Mouse (Mus musculus) neural tube, embryonic 12.5 days (tissue): ENCODE data around the gene Sema4f. TPM values are rescaled to one million over a fixed set of nuclear protein-coding genes. Genes with fewer than 3 reads are reported as not detected.

Experiments
- ATAC-seq: fragments of 200-750 bp; cut with Nextera tagmentation; 2 replicates; pipeline ENCODE4 v1.8.0; 2017; ENCODE audit warnings: low read depth, mild to moderate bottlenecking, moderate TSS enrichment, moderate library complexity; ENCODE audit not compliant: low FRiP score
- H3K27ac ChIP-seq: fragments of 300-500 bp; sonication (generic); 2 replicates; pipeline ENCODE4 v1.5.1; 2016
- H3K27me3 ChIP-seq: fragments of 300-500 bp; sonication (generic); replicated peaks from 2 replicates; pipeline ENCODE4 v1.6.1; 2016; ENCODE audit warnings: mild to moderate bottlenecking
- H3K36me3 ChIP-seq: fragments of 300-500 bp; sonication (generic); 2 replicates; pipeline ENCODE4 v1.6.1; 2016; ENCODE audit warnings: mild to moderate bottlenecking
- H3K4me1 ChIP-seq: fragments of 300-500 bp; sonication (generic); 2 replicates; pipeline ENCODE4 v1.6.1; 2016
- H3K4me2 ChIP-seq: fragments of 300-500 bp; sonication (generic); replicated peaks from 2 replicates; pipeline ENCODE4 v1.6.1; 2016; ENCODE audit warnings: mild to moderate bottlenecking
- H3K4me3 ChIP-seq: fragments of 300-500 bp; sonication (generic); 2 replicates; pipeline ENCODE4 v1.5.1; 2016
- H3K9ac ChIP-seq: fragments of 300-500 bp; sonication (generic); 2 replicates; pipeline ENCODE4 v1.6.1; 2016; ENCODE audit warnings: mild to moderate bottlenecking
- H3K9me3 ChIP-seq: fragments of 300-500 bp; sonication (generic); 2 replicates; pipeline ENCODE4 v1.6.1; 2016; ENCODE audit warnings: mild to moderate bottlenecking
- WGBS: fragments of 180-500 bp; shearing (Covaris S2); methylation state at CpG from one replicate; pipeline ENCODE4 v1.1.7; 2016; 5-methylcytosine and 5-hydroxymethylcytosine counted together
- polyA plus RNA-seq: library from polyadenylated mRNA; unstranded; fragments of >200 nt; fragmentation: Nextera tagmentation; extraction: Ambion mirVana; gene quantifications from 2 replicates; pipeline ENCODE4 v1.2.1, GENCODE M21; 2016

Gene Sema4f
- 12.9 and 15.1 TPM in 2 replicates for polyA plus RNA-seq

GRCm38 (mm10) chr6:82939167-82939912 lies at the start of gene Sema4f:
Gene Sema4f, minus strand, starts transcription at chr6:82939769.
- peak within 1 kb of the TSS; percentile 65 for H3K4me3 ChIP-seq
- H3K4me1 ChIP-seq: peaks cover 9% of the 10 kb centered on the region; the same call in 1 of the 2 replicates
- no peak within 1 kb of the TSS for H3K27ac ChIP-seq
- peak within 1 kb of the TSS; percentile 82 for H3K9ac ChIP-seq
- peak within 1 kb of the TSS; percentile 84 for H3K4me2 ChIP-seq
- peak; percentile 98 for ATAC-seq
- 2% methylated on average over 43 of the region's 44 CpGs for WGBS
- no peaks in the 10 kb centered on the region for H3K9me3 ChIP-seq
- peaks cover 5% of the 10 kb centered on the region; the same call in 1 of the 2 replicates for H3K36me3 ChIP-seq
- peaks cover 9% of the 10 kb centered on the region; the same call in 1 of the 2 replicates for H3K27me3 ChIP-seq

GRCm38 (mm10) chr6:82987411-82987971 lies 47.9 kb upstream of the Sema4f start:
- H3K4me2 ChIP-seq: no peak overlapping the region
- no peak for ATAC-seq
- H3K27me3 ChIP-seq: no peaks in the 10 kb centered on the region
- H3K9ac ChIP-seq: no peak overlapping the region
- no peak overlapping the region for H3K4me3 ChIP-seq
- no peaks in the 10 kb centered on the region for H3K36me3 ChIP-seq
- no peaks in the 10 kb centered on the region for H3K9me3 ChIP-seq
- H3K4me1 ChIP-seq: no peaks in the 10 kb centered on the region
- no peak overlapping the region for H3K27ac ChIP-seq
- 53% methylated on average over 9 of the region's 9 CpGs for WGBS

- H3K27me3 ChIP-seq: 0 out of 2 replicates have a peak, but pooled peaks cover 3% of the 10 kb centered on the region
- H3K27ac ChIP-seq: no peak overlapping the region
- no peaks in the 10 kb centered on the region for H3K9me3 ChIP-seq
- 13% methylated on average over 5 of the region's 5 CpGs for WGBS
- H3K9ac ChIP-seq: no peak overlapping the region
- H3K4me1 ChIP-seq: no peaks in the 10 kb centered on the region
- no peak overlapping the region for H3K4me3 ChIP-seq
- H3K36me3 ChIP-seq: no peaks in the 10 kb centered on the region
- H3K4me2 ChIP-seq: no peak overlapping the region
- ATAC-seq: peak; percentile 66; the same call in 1 of the 2 replicates
Observed at GRCm38 (mm10) chr6:82971031-82971430, 31.5 kb upstream of the Sema4f start.

- Histone ChIP-seq H3K4me3 (no peak overlapping the region), H3K4me2 (no peak overlapping the region), H3K9ac (no peak overlapping the region), H3K9me3 (no peaks in the 10 kb centered on the region), H3K4me1 (no peaks in the 10 kb centered on the region), H3K27me3 (0 out of 2 replicates have a peak, but pooled peaks cover 3% of the 10 kb centered on the region), H3K36me3 (no peaks in the 10 kb centered on the region), H3K27ac (no peak overlapping the region)
- no peak for ATAC-seq
- 84% methylated on average over 6 of the region's 6 CpGs for WGBS
Observed at GRCm38 (mm10) chr6:82969249-82970084, 29.9 kb upstream of the Sema4f start.

- Histone ChIP-seq H3K27me3 (no peaks in the 10 kb centered on the region), H3K27ac (no peak overlapping the region), H3K36me3 (no peaks in the 10 kb centered on the region), H3K4me3 (no peak overlapping the region), H3K9me3 (no peaks in the 10 kb centered on the region), H3K4me2 (no peak overlapping the region), H3K4me1 (no peaks in the 10 kb centered on the region), H3K9ac (no peak overlapping the region)
- 75% methylated on average over 1 of the region's 1 CpGs for WGBS
- ATAC-seq: no peak
Observed at GRCm38 (mm10) chr6:82961664-82962063, 22.1 kb upstream of the Sema4f start.

GRCm38 (mm10) chr6:82956553-82957251 lies 17.1 kb upstream of the Sema4f start:
- no peaks in the 10 kb centered on the region for H3K27me3 ChIP-seq
- H3K4me3 ChIP-seq: no peak overlapping the region
- H3K9ac ChIP-seq: no peak overlapping the region
- H3K9me3 ChIP-seq: no peaks in the 10 kb centered on the region
- H3K4me1 ChIP-seq: no peaks in the 10 kb centered on the region
- no peaks in the 10 kb centered on the region for H3K36me3 ChIP-seq
- H3K4me2 ChIP-seq: no peak overlapping the region
- 48% methylated on average over 4 of the region's 4 CpGs for WGBS
- no peak overlapping the region for H3K27ac ChIP-seq
- no peak for ATAC-seq

GRCm38 (mm10) chr6:82946651-82947050 lies 7.1 kb upstream of the Sema4f start, which contains the start of gene M1ap:
Gene M1ap, plus strand, starts transcription at chr6:82946902.
- Histone ChIP-seq H3K36me3 (no peaks in the 10 kb centered on the region), H3K27ac (no peak within 1 kb of the TSS), H3K4me2 (no peak within 1 kb of the TSS), H3K9me3 (no peaks in the 10 kb centered on the region), H3K4me3 (0 out of 2 replicates have a peak within 1 kb of the TSS, but pooled peaks have one; percentile 1), H3K4me1 (no peaks in the 10 kb centered on the region), H3K9ac (no peak within 1 kb of the TSS), H3K27me3 (no peaks in the 10 kb centered on the region)
- ATAC-seq: no peak
- 76% methylated on average over 14 of the region's 14 CpGs for WGBS

- Histone ChIP-seq H3K4me3 (no peak overlapping the region), H3K9ac (no peak overlapping the region), H3K27me3 (no peaks in the 10 kb centered on the region), H3K9me3 (no peaks in the 10 kb centered on the region), H3K4me2 (no peak overlapping the region), H3K27ac (no peak overlapping the region), H3K36me3 (no peaks in the 10 kb centered on the region), H3K4me1 (no peaks in the 10 kb centered on the region)
- 61% methylated on average over 6 of the region's 6 CpGs for WGBS
- ATAC-seq: no peak
Observed at GRCm38 (mm10) chr6:82945750-82946149, 6.2 kb upstream of the Sema4f start.

DNA sequence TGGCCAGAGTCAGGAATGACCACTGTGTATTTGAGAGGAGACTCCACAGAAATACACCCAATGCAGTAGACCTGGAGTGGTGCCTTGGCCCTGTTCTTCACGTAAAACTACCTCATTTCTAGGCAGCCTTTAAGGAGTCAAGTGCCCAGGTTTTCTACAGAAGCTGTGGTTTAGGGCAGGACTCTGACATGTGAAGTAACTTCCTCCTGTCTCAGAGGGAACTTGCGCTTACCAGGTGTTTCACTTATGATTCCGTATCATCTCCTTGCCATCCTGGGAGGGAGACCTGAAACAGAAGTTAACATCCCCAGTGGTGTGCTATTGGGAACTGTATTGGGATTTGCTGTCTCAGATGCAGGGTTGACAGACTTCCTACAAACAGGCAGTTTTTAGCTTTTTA lies 1.2 kb upstream of the Sema4f start:
- Histone ChIP-seq H3K4me3 (no peak overlapping the region), H3K4me2 (no peak overlapping the region), H3K4me1 (peaks cover 9% of the 10 kb centered on the region; the same call in 1 of the 2 replicates), H3K9ac (no peak overlapping the region), H3K27ac (no peak overlapping the region), H3K9me3 (no peaks in the 10 kb centered on the region), H3K36me3 (0 out of 2 replicates have a peak, but pooled peaks cover under 1% of the 10 kb centered on the region), H3K27me3 (peaks cover 9% of the 10 kb centered on the region; the same call in 1 of the 2 replicates)
- 84% methylated on average over 3 of the region's 3 CpGs for WGBS
- no peak for ATAC-seq

DNA sequence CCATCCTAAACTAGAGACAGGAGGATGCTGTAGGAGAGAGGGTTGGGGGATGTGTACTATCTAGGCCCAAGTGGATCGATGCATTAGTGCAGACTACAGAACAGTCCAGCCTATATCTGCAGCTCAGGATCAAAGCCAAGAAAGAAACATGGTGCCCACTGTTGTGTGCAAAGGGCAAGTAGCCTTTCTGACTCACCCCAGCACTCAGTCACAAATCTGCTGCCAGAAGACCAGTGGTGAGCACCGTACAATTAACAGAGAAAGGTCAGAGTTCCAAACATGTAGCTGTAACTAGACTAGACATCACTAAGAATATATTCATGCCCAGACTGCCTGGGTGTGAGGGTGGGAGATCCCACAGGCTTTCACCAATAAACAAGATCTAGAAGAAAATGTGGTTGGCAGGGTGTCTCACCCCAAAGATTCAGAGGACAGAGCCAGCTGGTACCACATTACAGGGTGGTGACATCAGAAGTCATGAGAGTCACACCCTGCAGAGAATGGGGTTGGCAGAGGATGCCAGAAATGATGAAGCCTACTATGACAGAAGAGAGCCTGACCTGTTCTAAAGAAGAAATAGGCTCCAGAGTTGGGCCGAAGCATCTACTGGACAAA lies 4.8 kb downstream of the Sema4f start:
- ATAC-seq: no peak
- Histone ChIP-seq H3K27me3 (peaks cover 9% of the 10 kb centered on the region; the same call in 1 of the 2 replicates), H3K27ac (no peak overlapping the region), H3K9ac (no peak overlapping the region), H3K4me2 (no peak overlapping the region), H3K9me3 (no peaks in the 10 kb centered on the region), H3K36me3 (peaks cover 5% of the 10 kb centered on the region; the same call in 1 of the 2 replicates), H3K4me1 (peaks cover 9% of the 10 kb centered on the region; the same call in 1 of the 2 replicates), H3K4me3 (no peak overlapping the region)
- WGBS: 96% methylated on average over 3 of the region's 3 CpGs

- no peak overlapping the region for H3K9ac ChIP-seq
- H3K4me3 ChIP-seq: no peak overlapping the region
- H3K4me1 ChIP-seq: no peaks in the 10 kb centered on the region
- no peak for ATAC-seq
- no peaks in the 10 kb centered on the region for H3K27me3 ChIP-seq
- 85% methylated on average over 5 of the region's 5 CpGs for WGBS
- H3K27ac ChIP-seq: no peak overlapping the region
- H3K9me3 ChIP-seq: no peaks in the 10 kb centered on the region
- H3K4me2 ChIP-seq: no peak overlapping the region
- peaks cover 7% of the 10 kb centered on the region; the same call in 1 of the 2 replicates for H3K36me3 ChIP-seq
Observed at GRCm38 (mm10) chr6:82927617-82928016, 12.0 kb downstream of the Sema4f start.
